Mouse (Mus musculus) limb, embryonic 11.5 days (tissue): ENCODE data around the gene Hsd3b7. TPM values are rescaled to one million over a fixed set of nuclear protein-coding genes. Genes with fewer than 3 reads are reported as not detected.

Experiments used
- ATAC-seq: fragments of 200-750 bp; cut with Nextera tagmentation; 2 replicates; pipeline ENCODE4 v1.8.0; 2017; ENCODE audit warnings: low read depth; ENCODE audit not compliant: insufficient number of reproducible peaks, low FRiP score, low TSS enrichment
- DNase-seq: peaks from one replicate; pipeline ENCODE4 v3.0.0-alpha.2; 2015; ENCODE audit warnings: low spot score
- H3K27ac ChIP-seq: fragments of 300-500 bp; sonication (generic); replicated peaks from 2 replicates; pipeline ENCODE4 v1.5.1; 2014; ENCODE audit warnings: low read depth, mild to moderate bottlenecking, low read length
- H3K27me3 ChIP-seq: fragments of 300-500 bp; sonication (generic); 2 replicates; pipeline ENCODE4 v1.6.1; 2014; ENCODE audit warnings: mild to moderate bottlenecking, low read length, mixed read lengths; ENCODE audit not compliant: control insufficient read depth, insufficient read depth
- H3K36me3 ChIP-seq: fragments of 300-500 bp; sonication (generic); 2 replicates; pipeline ENCODE4 v1.6.1; 2014; ENCODE audit warnings: mild to moderate bottlenecking, low read length, moderate library complexity, mixed read lengths; ENCODE audit not compliant: control insufficient read depth, insufficient read depth
- H3K4me1 ChIP-seq: fragments of 300-500 bp; sonication (generic); 2 replicates; pipeline ENCODE4 v1.6.1; 2014; ENCODE audit warnings: low read length, mixed read lengths; ENCODE audit not compliant: control insufficient read depth, insufficient read depth
- H3K4me2 ChIP-seq: fragments of 300-500 bp; sonication (generic); 2 replicates; pipeline ENCODE4 v1.6.1; 2014; ENCODE audit warnings: low read depth, mild to moderate bottlenecking, moderate library complexity; ENCODE audit not compliant: severe bottlenecking
- H3K4me3 ChIP-seq: fragments of 300-500 bp; sonication (generic); 2 replicates; pipeline ENCODE4 v1.5.1; 2014; ENCODE audit warnings: low read depth, low read length
- H3K9ac ChIP-seq: fragments of 300-500 bp; sonication (generic); 2 replicates; pipeline ENCODE4 v1.6.1; 2014; ENCODE audit warnings: mild to moderate bottlenecking, low read length
- H3K9me3 ChIP-seq: fragments of 300-500 bp; sonication (generic); 2 replicates; pipeline ENCODE4 v1.6.1; 2016; ENCODE audit warnings: low read length; ENCODE audit not compliant: control insufficient read depth
- WGBS: fragments of 180-500 bp; shearing (Covaris S2); extraction: QIAGEN DNeasy Blood & Tissue Kit; methylation state at CpG from one replicate; pipeline ENCODE4 v1.1.7; 2014; 5-methylcytosine and 5-hydroxymethylcytosine counted together
- polyA plus RNA-seq: library from polyadenylated mRNA; unstranded; fragments of >200 nt; fragmentation: Nextera tagmentation; extraction: Ambion mirVana; gene quantifications from 2 replicates; pipeline ENCODE4 v1.2.1, GENCODE M21; 2014

The Hsd3b7 gene
- 7.0 and 8.0 TPM in 2 replicates for polyA plus RNA-seq

- peak; percentile 96 for DNase-seq
- Histone ChIP-seq H3K9me3 (no peaks in the 10 kb centered on the region), H3K9ac (peak within 1 kb of the TSS; percentile 27; the same call in 1 of the 2 replicates), H3K27me3 (no peaks in the 10 kb centered on the region), H3K4me1 (no peaks in the 10 kb centered on the region), H3K4me3 (0 out of 2 replicates have a peak within 1 kb of the TSS, but pooled peaks have one; percentile 5), H3K4me2 (no peak within 1 kb of the TSS; the same call in 1 of the 2 replicates), H3K36me3 (peaks cover 27% of the 10 kb centered on the region), H3K27ac (no peak within 1 kb of the TSS)
- WGBS: 34% methylated on average over 6 of the region's 6 CpGs
- ATAC-seq: peak; percentile 73
Measured at GRCm38 (mm10) chr7:127800435-127801009, at the start of gene Hsd3b7. Hsd3b7 (plus strand) TSS chr7:127800604.

DNA sequence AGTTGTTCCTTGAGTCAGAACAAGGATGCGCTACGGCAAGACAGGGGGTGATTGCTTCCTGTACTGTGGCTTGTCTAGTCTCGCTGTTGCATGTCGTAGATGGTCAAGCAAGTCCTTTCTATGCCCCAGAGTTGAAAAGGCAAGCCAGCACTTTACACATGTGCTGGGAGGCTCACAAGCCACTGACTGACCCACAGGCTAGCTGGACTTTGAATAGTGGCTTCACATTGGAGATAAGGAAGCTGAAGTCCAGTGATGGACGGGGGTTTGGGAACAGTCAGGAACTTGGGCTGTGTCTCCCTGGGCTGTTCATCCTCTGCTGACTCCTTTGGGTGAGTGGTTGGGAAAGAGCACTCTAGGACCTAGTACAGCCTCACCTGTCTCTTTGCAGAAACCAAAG is 48.8 kb upstream of the Hsd3b7 start:
- Histone ChIP-seq H3K9ac (no peak overlapping the region), H3K4me3 (no peak overlapping the region), H3K36me3 (peaks cover 55% of the 10 kb centered on the region), H3K27me3 (no peaks in the 10 kb centered on the region), H3K9me3 (no peaks in the 10 kb centered on the region), H3K4me1 (peaks cover 8% of the 10 kb centered on the region), H3K27ac (no peak overlapping the region), H3K4me2 (no peak overlapping the region)
- 93% methylated on average over 5 of the region's 5 CpGs for WGBS
- DNase-seq: no peak
- no peak for ATAC-seq

DNA sequence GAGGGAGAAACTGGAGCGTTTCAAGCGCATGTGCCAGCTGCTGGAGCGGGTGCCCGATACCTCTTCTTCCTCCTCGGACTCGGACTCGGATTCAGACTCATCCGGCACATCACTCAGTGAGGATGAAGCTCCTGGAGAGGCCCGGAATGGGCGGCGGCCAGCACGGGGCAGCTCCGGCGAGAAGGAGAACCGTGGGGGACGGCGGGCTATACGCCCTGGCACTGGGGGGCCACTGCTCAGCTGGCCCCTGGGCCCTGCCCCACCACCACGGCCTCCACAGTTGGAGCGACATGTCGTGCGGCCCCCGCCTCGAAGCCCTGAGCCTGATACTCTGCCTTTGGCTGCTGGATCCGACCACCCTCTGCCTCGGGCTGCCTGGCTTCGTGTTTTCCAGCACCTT is 48.3 kb upstream of the Hsd3b7 start:
- Histone ChIP-seq H3K4me2 (no peak overlapping the region), H3K27ac (no peak overlapping the region), H3K27me3 (no peaks in the 10 kb centered on the region), H3K9me3 (no peaks in the 10 kb centered on the region), H3K4me1 (peaks cover 8% of the 10 kb centered on the region), H3K4me3 (no peak overlapping the region), H3K9ac (no peak overlapping the region), H3K36me3 (peaks cover 57% of the 10 kb centered on the region)
- DNase-seq: no peak
- ATAC-seq: no peak
- 94% methylated on average over 27 of the region's 27 CpGs for WGBS

- no peak overlapping the region for H3K4me2 ChIP-seq
- WGBS: 70% methylated on average over 5 of the region's 5 CpGs
- H3K27ac ChIP-seq: no peak overlapping the region
- ATAC-seq (no peak), DNase-seq (no peak)
- H3K9ac ChIP-seq: no peak overlapping the region
- peaks cover 62% of the 10 kb centered on the region for H3K36me3 ChIP-seq
- no peaks in the 10 kb centered on the region for H3K4me1 ChIP-seq
- H3K27me3 ChIP-seq: no peaks in the 10 kb centered on the region
- no peaks in the 10 kb centered on the region for H3K9me3 ChIP-seq
- no peak overlapping the region for H3K4me3 ChIP-seq
Measured at GRCm38 (mm10) chr7:127753158-127753557, 47.2 kb upstream of the Hsd3b7 start.

DNA sequence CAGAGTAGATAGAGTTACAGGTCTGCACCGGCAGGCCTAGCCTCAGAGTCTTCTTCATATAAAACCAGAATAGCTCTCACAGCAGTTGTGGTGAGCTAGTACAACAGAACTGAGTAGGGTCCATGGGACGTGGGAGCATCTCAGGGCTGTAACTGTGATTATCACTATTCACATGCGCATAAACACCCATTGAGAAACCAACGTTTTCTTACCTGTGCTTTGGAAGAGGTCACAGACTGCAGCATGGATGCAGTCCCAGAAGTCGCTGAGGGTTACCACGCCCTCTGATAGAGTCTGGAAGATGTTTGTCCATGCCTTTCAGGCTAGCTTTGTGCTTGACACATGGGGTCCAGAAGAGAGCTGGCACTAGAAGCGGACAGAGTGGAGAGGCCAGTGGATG is 46.7 kb upstream of the Hsd3b7 start:
- Histone ChIP-seq H3K4me3 (no peak overlapping the region), H3K4me2 (no peak overlapping the region), H3K4me1 (no peaks in the 10 kb centered on the region), H3K9ac (no peak overlapping the region), H3K27ac (no peak overlapping the region), H3K9me3 (no peaks in the 10 kb centered on the region), H3K27me3 (no peaks in the 10 kb centered on the region), H3K36me3 (peaks cover 61% of the 10 kb centered on the region)
- 92% methylated on average over 7 of the region's 7 CpGs for WGBS
- ATAC-seq (no peak), DNase-seq (no peak)

DNA sequence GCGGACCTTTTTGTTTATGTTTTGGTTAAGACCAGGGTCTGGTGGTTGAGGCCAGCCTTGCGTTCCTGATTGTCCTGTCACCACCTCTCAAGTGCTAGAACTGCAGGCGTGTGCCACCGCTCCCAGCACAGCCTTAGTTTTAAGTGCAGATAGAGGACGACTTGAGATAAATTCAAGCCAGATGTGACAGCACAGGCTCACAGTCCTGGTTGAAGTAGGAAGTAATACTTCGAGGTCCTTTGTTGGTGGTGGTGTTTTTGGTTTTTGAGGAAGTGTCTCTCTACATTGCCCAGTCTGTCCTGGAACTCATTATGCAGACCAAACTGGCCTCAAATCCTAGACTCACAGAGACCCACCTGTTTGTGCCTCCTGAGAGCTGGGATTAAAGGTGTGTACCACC is 40.7 kb upstream of the Hsd3b7 start:
- no peak for ATAC-seq
- 19% methylated on average over 6 of the region's 6 CpGs for whole genome bisulfite sequencing

GRCm38 (mm10) chr7:127760478-127760877 is 39.9 kb upstream of the Hsd3b7 start:
- Histone ChIP-seq H3K9me3 (no peaks in the 10 kb centered on the region), H3K27ac (no peak overlapping the region), H3K4me2 (no peak overlapping the region), H3K27me3 (no peaks in the 10 kb centered on the region), H3K4me1 (no peaks in the 10 kb centered on the region; the same call in 1 of the 2 replicates), H3K36me3 (peaks cover 19% of the 10 kb centered on the region), H3K4me3 (no peak overlapping the region), H3K9ac (no peak overlapping the region)
- 87% methylated on average over 3 of the region's 3 CpGs for WGBS
- DNase-seq (no peak), ATAC-seq (no peak)

More for the DNA sequence above, 40.7 kb upstream of the Hsd3b7 start:
- Histone ChIP-seq H3K36me3 (peaks cover 25% of the 10 kb centered on the region), H3K9ac (no peak overlapping the region), H3K27ac (no peak overlapping the region), H3K4me1 (no peaks in the 10 kb centered on the region; the same call in 1 of the 2 replicates), H3K27me3 (no peaks in the 10 kb centered on the region), H3K4me3 (no peak overlapping the region), H3K9me3 (no peaks in the 10 kb centered on the region), H3K4me2 (no peak overlapping the region)
- no peak for DNase-seq

- Histone ChIP-seq H3K4me3 (no peak overlapping the region), H3K4me2 (no peak overlapping the region), H3K27ac (no peak overlapping the region), H3K27me3 (no peaks in the 10 kb centered on the region), H3K9ac (no peak overlapping the region), H3K36me3 (peaks cover 19% of the 10 kb centered on the region), H3K9me3 (no peaks in the 10 kb centered on the region), H3K4me1 (no peaks in the 10 kb centered on the region; the same call in 1 of the 2 replicates)
- ATAC-seq: no peak
- peak; percentile 78 for DNase-seq
- WGBS: 52% methylated on average over 7 of the region's 7 CpGs
Measured at GRCm38 (mm10) chr7:127761026-127761425, 39.4 kb upstream of the Hsd3b7 start.

DNA sequence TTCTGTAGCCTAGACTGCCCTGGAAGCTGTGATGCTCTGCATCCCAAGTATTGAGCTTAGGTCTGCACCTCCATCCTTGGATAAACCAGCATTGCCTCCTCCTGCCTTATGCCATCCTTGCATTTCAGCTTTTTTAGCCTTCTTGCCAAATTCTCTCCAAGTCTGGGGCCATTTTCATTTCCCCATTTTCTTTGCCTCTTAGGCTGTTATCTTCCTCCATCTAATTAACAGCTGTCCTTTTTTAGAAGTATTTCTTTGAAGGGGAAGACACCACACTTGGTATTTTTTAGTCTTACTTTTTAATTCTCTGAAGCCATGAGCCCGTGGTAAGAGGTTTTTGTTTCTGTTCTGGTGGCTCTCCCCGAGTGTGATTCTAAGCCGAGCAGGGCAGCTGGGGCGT is 36.8 kb upstream of the Hsd3b7 start:
- ATAC-seq: no peak
- no peaks in the 10 kb centered on the region for H3K9me3 ChIP-seq
- H3K9ac ChIP-seq: no peak overlapping the region
- H3K36me3 ChIP-seq: peaks cover 17% of the 10 kb centered on the region
- no peaks in the 10 kb centered on the region for H3K27me3 ChIP-seq
- H3K4me1 ChIP-seq: peaks cover 3% of the 10 kb centered on the region; the same call in 1 of the 2 replicates
- no peak overlapping the region for H3K4me2 ChIP-seq
- no peak for DNase-seq
- 93% methylated on average over 4 of the region's 4 CpGs for WGBS
- no peak overlapping the region for H3K27ac ChIP-seq
- no peak overlapping the region for H3K4me3 ChIP-seq
